10 mouse cellular contexts compared by ENCODE assay signal in genomic region chr3:122380776-122381175, GRCm38 (mm10).
"Had no signal": no experiment of that assay in that cellular context is flagged by ENCODE, and none has a peak within 500 bp of the region (broad histone marks: within the 10 kb centered on the region; RNA-seq: fewer than 3 reads in every experiment).

No protein-coding gene starts in this region.

- DNase-seq: kidney, postnatal 36 days; left cerebral cortex, postnatal 4 days; liver, postnatal 0 days; lung, embryonic 14.5 days; right cerebral cortex, adult 18-20 months; right cerebral cortex, postnatal 14 days; right cerebral cortex, postnatal 4 days; thymus, adult 2 months; thymus, postnatal 14 days; thymus, postnatal 4 days had no signal
